Mouse (Mus musculus) hindbrain, embryonic 11.5 days (tissue): ENCODE results near the gene Scml4. TPM values are rescaled to one million over a fixed set of nuclear protein-coding genes. Genes with fewer than 3 reads are reported as not detected.

Experiments used
- ATAC-seq: fragments of 200-750 bp; cut with Nextera tagmentation; 2 replicates; pipeline ENCODE4 v1.8.0; 2017; ENCODE audit warnings: mild to moderate bottlenecking, moderate TSS enrichment, moderate library complexity; ENCODE audit not compliant: low FRiP score
- DNase-seq: peaks from one replicate; pipeline ENCODE4 v3.0.0-alpha.2; 2015; ENCODE audit warnings: low spot score
- H3K27ac ChIP-seq: fragments of 300-500 bp; sonication (generic); 2 replicates; pipeline ENCODE4 v1.5.1; 2014; ENCODE audit warnings: mild to moderate bottlenecking, low read depth, low read length
- H3K27me3 ChIP-seq: fragments of 300-500 bp; sonication (generic); 2 replicates; pipeline ENCODE4 v1.6.1; 2014; ENCODE audit warnings: mild to moderate bottlenecking, low read length, moderate library complexity, mixed read lengths; ENCODE audit not compliant: control insufficient read depth, insufficient read depth
- H3K36me3 ChIP-seq: fragments of 300-500 bp; sonication (generic); 2 replicates; pipeline ENCODE4 v1.6.1; 2014; ENCODE audit warnings: mild to moderate bottlenecking, low read length, moderate library complexity, mixed read lengths; ENCODE audit not compliant: control insufficient read depth, insufficient read depth
- H3K4me1 ChIP-seq: fragments of 300-500 bp; sonication (generic); replicated peaks from 2 replicates; pipeline ENCODE4 v1.6.1; 2014; ENCODE audit warnings: low read length, mixed read lengths; ENCODE audit not compliant: control insufficient read depth, insufficient read depth
- H3K4me2 ChIP-seq: fragments of 300-500 bp; sonication (generic); replicated peaks from 2 replicates; pipeline ENCODE4 v1.6.1; 2014; ENCODE audit warnings: mild to moderate bottlenecking, low read depth, low read length
- H3K4me3 ChIP-seq: fragments of 300-500 bp; sonication (generic); 2 replicates; pipeline ENCODE4 v1.5.1; 2014; ENCODE audit warnings: low read depth, low read length
- H3K9ac ChIP-seq: fragments of 300-500 bp; sonication (generic); 2 replicates; pipeline ENCODE4 v1.6.1; 2014; ENCODE audit warnings: low read depth, low read length
- H3K9me3 ChIP-seq: fragments of 300-500 bp; sonication (generic); 2 replicates; pipeline ENCODE4 v1.6.1; 2016; ENCODE audit warnings: low read length; ENCODE audit not compliant: control insufficient read depth
- WGBS: fragments of 180-500 bp; shearing (Covaris S2); extraction: QIAGEN DNeasy Blood & Tissue Kit; methylation state at CpG from one replicate; pipeline ENCODE4 v1.1.7; 2014; 5-methylcytosine and 5-hydroxymethylcytosine counted together
- polyA plus RNA-seq: library from polyadenylated mRNA; unstranded; fragments of >200 nt; fragmentation: Nextera tagmentation; extraction: Ambion mirVana; gene quantifications from 2 replicates; pipeline ENCODE4 v1.2.1, GENCODE M21; 2014

The Scml4 gene
- polyA plus RNA-seq, 1 experiment from 2014 or later: 2.5 TPM

DNA sequence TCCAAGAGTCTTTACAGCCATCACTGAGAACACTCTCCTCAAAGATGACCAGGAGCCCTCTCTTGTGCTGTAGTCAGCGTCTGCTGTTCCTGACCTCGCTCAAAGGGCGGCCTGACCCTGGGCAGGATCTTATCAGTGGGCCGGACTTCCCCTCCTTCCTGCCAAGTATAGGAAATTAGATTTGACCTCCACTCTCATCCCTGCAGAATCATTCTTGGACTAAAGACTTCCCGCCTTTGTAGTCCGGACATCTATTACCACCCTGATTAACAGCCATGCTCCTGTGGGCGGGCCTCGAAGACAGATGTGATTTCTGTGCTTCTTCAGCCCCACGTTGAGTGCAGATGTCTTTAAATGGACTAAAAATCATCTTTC lies 91.9 kb downstream of the Scml4 start:
- H3K36me3 ChIP-seq: no peaks in the 10 kb centered on the region
- WGBS: 58% methylated on average over 9 of the region's 9 CpGs
- peaks cover 2% of the 10 kb centered on the region; the same call in 1 of the 2 replicates for H3K4me1 ChIP-seq
- peak overlapping the region; percentile 60 for H3K27ac ChIP-seq
- H3K4me2 ChIP-seq: no peak overlapping the region
- H3K4me3 ChIP-seq: no peak overlapping the region
- H3K27me3 ChIP-seq: no peaks in the 10 kb centered on the region
- DNase-seq (no peak), ATAC-seq (no peak)
- no peaks in the 10 kb centered on the region for H3K9me3 ChIP-seq
- no peak overlapping the region for H3K9ac ChIP-seq

DNA sequence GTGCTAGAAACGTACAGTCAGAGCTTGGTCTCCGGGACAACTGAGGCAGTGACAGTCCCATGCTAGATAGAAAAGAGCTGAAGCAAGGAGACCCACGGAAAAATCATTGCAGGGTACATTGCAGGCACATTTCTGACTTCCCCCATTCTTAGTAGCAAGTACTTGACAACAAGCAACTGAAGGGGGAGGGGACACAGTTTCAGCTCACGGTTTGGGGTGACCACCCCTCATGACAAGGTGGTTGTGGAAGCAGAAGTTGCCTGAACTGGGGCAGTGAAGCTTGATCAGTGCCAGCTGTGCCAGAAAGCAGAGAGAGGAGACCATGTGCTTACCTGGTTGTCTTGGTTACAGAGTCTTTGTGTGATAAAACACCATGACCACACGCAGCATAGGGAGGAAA lies 93.4 kb downstream of the Scml4 start:
- Histone ChIP-seq H3K9me3 (no peaks in the 10 kb centered on the region), H3K4me2 (no peak overlapping the region), H3K36me3 (no peaks in the 10 kb centered on the region), H3K27ac (no peak overlapping the region), H3K27me3 (no peaks in the 10 kb centered on the region), H3K4me1 (peaks cover 2% of the 10 kb centered on the region; the same call in 1 of the 2 replicates), H3K9ac (no peak overlapping the region), H3K4me3 (no peak overlapping the region)
- 78% methylated on average over 5 of the region's 5 CpGs for WGBS
- DNase-seq: no peak
- ATAC-seq: no peak

DNA sequence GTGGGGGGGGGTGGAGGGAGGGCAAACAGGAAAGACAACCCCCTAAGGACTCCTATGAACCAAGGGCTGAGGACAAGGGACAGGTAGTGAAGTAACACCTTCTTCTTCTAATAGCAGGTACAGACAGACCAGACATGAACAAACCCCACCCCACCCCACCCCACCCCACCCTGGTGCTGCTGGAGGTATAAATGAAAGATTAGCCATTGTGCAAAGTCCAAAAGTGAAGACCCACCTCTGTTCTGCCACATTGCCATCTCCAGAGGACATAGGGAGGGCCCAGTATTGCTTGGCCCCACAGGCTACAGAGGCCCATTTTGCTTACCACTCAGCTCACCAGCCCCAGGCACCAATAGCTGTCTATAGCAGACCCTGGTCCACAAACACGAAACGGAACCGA lies 95.0 kb downstream of the Scml4 start:
- Histone ChIP-seq H3K4me1 (peaks cover 4% of the 10 kb centered on the region; the same call in 1 of the 2 replicates), H3K9ac (no peak overlapping the region), H3K9me3 (no peaks in the 10 kb centered on the region), H3K36me3 (no peaks in the 10 kb centered on the region), H3K4me3 (no peak overlapping the region), H3K27me3 (no peaks in the 10 kb centered on the region), H3K4me2 (no peak overlapping the region), H3K27ac (no peak overlapping the region)
- ATAC-seq: no peak
- 93% methylated on average over 3 of the region's 3 CpGs for WGBS
- DNase-seq: no peak

DNA sequence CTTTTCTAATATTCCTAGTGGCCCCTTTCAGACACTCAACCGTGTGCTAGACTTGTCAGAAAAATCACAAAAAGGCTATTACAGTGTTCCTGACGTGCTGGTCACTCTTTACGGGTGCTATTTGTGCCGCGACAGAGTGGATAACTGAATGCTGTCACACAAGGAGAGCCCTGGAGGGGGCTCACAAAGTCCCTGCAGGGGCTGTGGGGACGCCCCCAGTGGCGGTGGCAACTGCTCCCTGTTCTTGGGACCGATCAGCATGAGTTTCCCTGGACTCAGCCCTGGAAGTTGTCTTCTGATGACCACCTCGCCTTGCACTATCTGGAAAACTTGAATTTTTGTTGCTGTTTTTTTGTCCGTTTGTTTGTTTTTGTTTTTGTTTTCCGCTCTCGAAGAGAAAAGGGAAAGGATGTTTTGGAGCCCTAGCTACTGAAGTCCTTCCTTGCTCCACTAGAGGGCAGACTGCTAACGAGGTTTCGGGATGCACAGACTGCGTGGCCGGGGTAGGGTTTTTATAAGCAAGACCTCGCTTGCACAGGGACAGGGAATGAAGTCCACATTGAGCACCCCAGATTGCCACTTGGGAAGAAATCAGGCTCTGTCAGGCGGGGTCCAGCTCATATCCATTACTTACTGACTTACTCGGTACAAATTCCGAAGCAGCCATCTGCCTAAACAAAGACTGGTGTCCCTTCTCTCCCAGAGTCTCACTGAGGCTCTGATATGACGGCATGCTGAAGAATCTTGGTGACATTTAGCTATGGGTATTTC lies 97.9 kb downstream of the Scml4 start:
- no peaks in the 10 kb centered on the region for H3K9me3 ChIP-seq
- peak; percentile 85 for ATAC-seq
- no peaks in the 10 kb centered on the region for H3K27me3 ChIP-seq
- WGBS: 5% methylated on average over 21 of the region's 21 CpGs
- peak; percentile 89 for DNase-seq
- H3K4me2 ChIP-seq: peak overlapping the region; percentile 44
- H3K36me3 ChIP-seq: no peaks in the 10 kb centered on the region
- H3K27ac ChIP-seq: peak overlapping the region; percentile 67
- peak overlapping the region; percentile 45; the same call in 1 of the 2 replicates for H3K9ac ChIP-seq
- H3K4me1 ChIP-seq: 0 out of 2 replicates have a peak, but pooled peaks cover 2% of the 10 kb centered on the region
- peak overlapping the region; percentile 26 for H3K4me3 ChIP-seq

DNA sequence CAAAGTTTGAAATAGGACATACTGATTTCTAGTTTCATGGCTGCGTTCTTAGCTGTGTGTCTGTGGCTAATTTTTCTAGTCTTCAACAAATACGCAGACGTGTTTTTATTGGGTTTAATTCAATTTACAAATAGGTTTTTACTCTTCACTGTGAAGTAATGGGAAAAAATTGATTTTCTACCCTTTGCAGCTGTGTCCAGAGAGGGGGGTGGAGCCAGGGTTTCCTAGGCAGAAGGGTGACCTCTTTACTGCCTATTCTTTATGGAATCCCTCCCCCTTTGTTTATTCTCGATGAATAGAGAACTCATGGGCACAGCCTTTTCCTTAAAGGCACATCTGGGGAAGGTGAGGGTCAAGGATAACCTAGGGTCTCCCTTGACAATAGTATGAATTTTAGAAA lies 98.5 kb downstream of the Scml4 start:
- H3K9ac ChIP-seq: peak overlapping the region; percentile 45; the same call in 1 of the 2 replicates
- no peak overlapping the region for H3K4me3 ChIP-seq
- no peaks in the 10 kb centered on the region for H3K9me3 ChIP-seq
- H3K4me1 ChIP-seq: 0 out of 2 replicates have a peak, but pooled peaks cover 2% of the 10 kb centered on the region
- WGBS: 44% methylated on average over 4 of the region's 4 CpGs
- no peaks in the 10 kb centered on the region for H3K27me3 ChIP-seq
- DNase-seq (peak; percentile 50), ATAC-seq (peak; percentile 83)
- peak overlapping the region; percentile 67 for H3K27ac ChIP-seq
- no peak overlapping the region; the same call in 1 of the 2 replicates for H3K4me2 ChIP-seq
- H3K36me3 ChIP-seq: no peaks in the 10 kb centered on the region

DNA sequence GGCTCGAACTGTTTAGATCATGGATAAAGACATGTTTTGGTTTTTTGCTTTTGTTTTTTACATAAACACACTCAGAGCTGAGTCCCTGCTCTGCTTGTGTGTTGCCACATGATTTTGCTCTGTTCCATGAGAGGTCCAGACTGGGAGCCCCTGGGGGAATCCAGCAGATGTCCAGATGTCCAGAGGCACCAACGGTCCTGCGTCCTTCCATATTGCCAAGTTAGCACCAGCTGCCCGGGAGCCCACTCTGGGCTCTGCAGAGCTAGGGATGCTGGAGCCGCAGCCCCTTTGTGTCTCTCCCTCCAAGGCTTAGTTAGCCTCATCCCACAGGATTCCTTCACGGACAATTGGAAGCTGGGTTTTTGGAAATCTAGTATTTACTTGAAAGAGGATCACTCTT lies 101.6 kb downstream of the Scml4 start:
- 0 out of 2 replicates have a peak, but pooled peaks cover 2% of the 10 kb centered on the region for H3K4me1 ChIP-seq
- no peak overlapping the region for H3K4me3 ChIP-seq
- H3K4me2 ChIP-seq: no peak overlapping the region
- H3K27me3 ChIP-seq: no peaks in the 10 kb centered on the region
- no peaks in the 10 kb centered on the region for H3K9me3 ChIP-seq
- no peak overlapping the region for H3K27ac ChIP-seq
- WGBS: 68% methylated on average over 6 of the region's 6 CpGs
- H3K9ac ChIP-seq: no peak overlapping the region
- H3K36me3 ChIP-seq: no peaks in the 10 kb centered on the region
- ATAC-seq (no peak), DNase-seq (no peak)

DNA sequence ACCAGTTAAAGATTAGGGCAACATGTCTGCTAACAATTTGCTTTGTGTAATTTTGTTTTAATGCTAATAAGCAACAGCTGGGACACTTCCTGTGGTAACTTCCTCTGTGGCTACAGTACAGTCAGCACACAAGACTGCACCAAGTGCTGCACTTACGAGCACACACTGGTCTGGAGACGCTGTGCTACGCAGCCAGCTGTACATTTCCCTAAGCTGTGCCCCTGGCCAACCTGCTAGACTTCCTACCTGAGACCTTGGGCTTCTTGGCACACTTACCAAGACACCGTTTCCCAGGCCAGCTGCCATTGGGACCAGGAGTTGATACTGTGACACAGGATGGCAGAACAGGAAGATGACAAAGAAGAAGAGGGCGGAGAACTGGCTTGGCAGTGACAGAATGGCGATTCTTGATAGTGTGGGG lies 102.0 kb downstream of the Scml4 start:
- DNase-seq (no peak), ATAC-seq (no peak)
- H3K27ac ChIP-seq: no peak overlapping the region

DNA sequence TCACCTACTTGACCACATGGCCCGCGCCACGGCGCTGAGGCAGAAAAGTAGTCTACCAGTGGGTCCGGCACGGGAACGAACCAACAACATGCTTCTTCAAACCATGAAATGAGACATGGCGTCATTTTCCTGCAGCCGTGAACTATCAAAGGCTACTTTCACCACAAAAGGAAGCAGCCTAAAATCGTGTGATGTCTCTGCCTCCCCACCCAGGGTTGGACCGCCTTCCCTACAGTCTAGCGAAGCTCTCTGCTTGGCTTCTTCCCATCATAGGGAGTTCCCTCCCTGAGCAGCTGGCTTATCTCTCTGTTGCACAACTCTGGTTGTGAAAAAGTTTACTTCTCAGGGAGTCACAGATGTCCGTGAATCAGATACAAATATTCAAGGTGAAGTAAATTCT lies 102.5 kb downstream of the Scml4 start:
- no peak overlapping the region for H3K27ac ChIP-seq
- WGBS: 91% methylated on average over 13 of the region's 13 CpGs

More for the DNA sequence above, 102.0 kb downstream of the Scml4 start:
- 84% methylated on average over 6 of the region's 6 CpGs for WGBS
- Histone ChIP-seq H3K4me3 (no peak overlapping the region), H3K4me1 (0 out of 2 replicates have a peak, but pooled peaks cover 2% of the 10 kb centered on the region), H3K27me3 (no peaks in the 10 kb centered on the region), H3K9ac (no peak overlapping the region), H3K9me3 (no peaks in the 10 kb centered on the region), H3K4me2 (no peak overlapping the region), H3K36me3 (no peaks in the 10 kb centered on the region)

DNA sequence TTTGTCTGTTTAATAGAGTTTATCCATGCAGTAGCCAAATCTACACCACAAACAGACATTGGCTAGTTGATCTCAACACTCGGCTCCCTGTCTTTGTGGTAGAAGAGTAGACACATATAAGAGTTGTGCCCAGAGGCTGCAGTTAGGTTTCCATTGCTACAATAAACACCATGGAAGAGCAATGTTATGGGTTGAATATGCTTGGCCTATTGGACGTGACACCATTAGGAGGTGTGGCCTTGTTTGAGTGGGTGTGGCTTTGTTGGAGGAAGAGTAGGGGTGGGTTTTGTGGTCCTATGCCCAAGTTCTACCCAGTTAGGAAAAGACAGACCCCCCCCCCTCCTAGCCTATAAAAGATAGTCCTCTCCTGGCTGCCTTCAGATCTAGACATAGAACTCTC lies 102.9 kb downstream of the Scml4 start:
- Histone ChIP-seq H3K4me2 (no peak overlapping the region), H3K9me3 (no peaks in the 10 kb centered on the region), H3K4me3 (no peak overlapping the region), H3K27me3 (no peaks in the 10 kb centered on the region), H3K27ac (no peak overlapping the region), H3K4me1 (0 out of 2 replicates have a peak, but pooled peaks cover 2% of the 10 kb centered on the region), H3K9ac (no peak overlapping the region), H3K36me3 (no peaks in the 10 kb centered on the region)
- ATAC-seq (no peak), DNase-seq (no peak)
- 99% methylated on average over 2 of the region's 2 CpGs for WGBS

More for the DNA sequence above, 102.5 kb downstream of the Scml4 start:
- DNase-seq (no peak), ATAC-seq (no peak)
- H3K4me1 ChIP-seq: 0 out of 2 replicates have a peak, but pooled peaks cover 2% of the 10 kb centered on the region
- H3K9ac ChIP-seq: no peak overlapping the region
- no peak overlapping the region for H3K4me3 ChIP-seq
- H3K36me3 ChIP-seq: no peaks in the 10 kb centered on the region
- H3K27me3 ChIP-seq: no peaks in the 10 kb centered on the region
- H3K9me3 ChIP-seq: no peaks in the 10 kb centered on the region
- H3K4me2 ChIP-seq: no peak overlapping the region
